Mouse (Mus musculus) liver, embryonic 14.5 days (tissue): ENCODE data around the gene Gnat2.

Experiments used
- CTCF ChIP-seq: IDR thresholded peaks from 2 replicates; pipeline ENCODE4 v1.5.1; 2016; ENCODE audit warnings: antibody characterized with exemption, low read depth, control low read depth
- EP300 ChIP-seq: IDR thresholded peaks from 2 replicates; pipeline ENCODE4 v1.6.1; 2016; ENCODE audit warnings: antibody characterized with exemption, low read depth

DNA sequence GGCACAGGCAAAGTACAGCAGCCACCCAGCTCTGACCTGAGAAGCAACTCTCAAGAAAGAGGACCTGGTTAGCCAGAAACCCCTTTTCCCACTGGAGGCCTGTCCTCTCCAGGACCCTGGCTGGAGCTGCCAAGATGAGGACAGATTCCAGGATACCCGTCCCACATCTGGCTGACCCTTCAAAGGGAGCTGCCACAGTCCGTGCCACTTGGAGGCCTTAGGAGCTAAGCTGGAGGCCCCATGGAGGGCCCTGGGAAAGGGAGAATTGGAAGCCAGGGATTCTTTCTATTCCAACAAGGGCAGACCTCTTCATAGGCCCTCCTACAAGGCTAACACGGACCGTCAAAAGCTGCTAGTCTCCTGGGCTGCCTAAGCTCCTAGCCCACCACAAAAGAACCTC is 10.9 kb upstream of the Gnat2 start:
- TF ChIP-seq CTCF (no peak), EP300 (no peak)
